Mouse (Mus musculus): ENCODE measurements around the gene Fat3. TPM values are rescaled to one million over a fixed set of nuclear protein-coding genes. Genes with fewer than 3 reads are reported as not detected.

Fat3 gene
- polyA plus RNA-seq, 1 experiment from 2014 or later: 0.20 TPM

DNA sequence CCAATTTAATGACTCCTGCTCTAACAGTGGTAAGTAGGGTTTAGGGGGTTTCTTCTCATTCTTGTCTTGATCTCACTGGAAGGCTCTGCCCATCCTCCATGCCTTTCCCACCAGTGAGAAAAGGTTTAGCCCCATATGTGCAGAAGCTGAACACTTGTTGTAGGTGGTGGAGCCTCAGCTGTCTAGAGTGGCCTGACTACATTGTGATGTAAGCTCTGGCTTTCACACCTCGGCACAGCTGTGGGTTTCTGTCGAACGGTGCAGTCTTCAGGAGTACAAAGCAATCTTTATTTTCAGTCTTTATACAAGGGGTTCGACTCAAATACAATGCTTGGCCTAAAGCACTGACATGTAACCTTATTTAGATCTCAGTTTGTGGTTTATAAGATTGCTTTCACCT lies 437.6 kb downstream of the Fat3 start:
- no peak for TF ChIP-seq CTCF (IDR thresholded peaks at IDR 0.05; ENCODE audit: low read depth)
- H3K4me2 ChIP-seq (replicated peaks; ENCODE audit: low read depth): no peak overlapping the region
- no peak overlapping the region for H3K9ac ChIP-seq (ENCODE audit: low read depth, low read length)
- H3K27ac ChIP-seq (ENCODE audit: low read depth, low read length): no peak overlapping the region
- no peak overlapping the region for H3K4me3 ChIP-seq (ENCODE audit: low read depth, low read length)
- no peak for ATAC-seq
- 86% methylated on average over 4 of the region's 4 CpGs for WGBS
- H3K4me1 ChIP-seq (replicated peaks; ENCODE audit: control insufficient read depth, insufficient read depth, low read length): no peaks in the 10 kb centered on the region
- no peaks in the 10 kb centered on the region for H3K9me3 ChIP-seq (ENCODE audit: control insufficient read depth)
- H3K36me3 ChIP-seq (ENCODE audit: control insufficient read depth, insufficient read depth): no peaks in the 10 kb centered on the region
- H3K27me3 ChIP-seq (replicated peaks; ENCODE audit: control insufficient read depth, insufficient read depth, low read length): no peaks in the 10 kb centered on the region

DNA sequence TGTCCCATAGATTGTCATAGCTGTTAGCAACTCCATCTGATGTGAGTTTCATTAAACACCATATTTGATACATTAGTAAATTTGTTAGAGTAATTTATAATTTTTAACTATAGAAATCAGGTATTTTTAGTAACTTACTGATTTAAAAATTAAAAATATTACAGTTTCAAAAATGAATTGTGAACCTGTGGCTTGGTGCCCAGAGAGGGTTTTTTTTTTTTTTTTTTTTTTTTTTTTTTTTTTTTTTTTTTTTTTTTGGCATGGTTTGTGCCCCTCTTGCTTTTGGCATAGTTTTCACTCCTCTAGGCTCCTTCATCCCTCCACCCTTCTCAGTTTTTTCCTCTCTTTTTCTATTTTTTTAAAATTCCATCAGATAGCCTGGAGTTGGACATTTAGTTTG lies 438.6 kb downstream of the Fat3 start:
- ATAC-seq: no peak
- H3K36me3 ChIP-seq (ENCODE audit: control insufficient read depth, insufficient read depth): no peaks in the 10 kb centered on the region
- no peak overlapping the region for H3K27ac ChIP-seq (ENCODE audit: low read depth, low read length)
- no peak overlapping the region for H3K4me3 ChIP-seq (ENCODE audit: low read depth, low read length)
- no peaks in the 10 kb centered on the region for H3K27me3 ChIP-seq (replicated peaks; ENCODE audit: control insufficient read depth, insufficient read depth, low read length)
- no peak for TF ChIP-seq CTCF (IDR thresholded peaks at IDR 0.05; ENCODE audit: low read depth)
- no peaks in the 10 kb centered on the region for H3K4me1 ChIP-seq (replicated peaks; ENCODE audit: control insufficient read depth, insufficient read depth, low read length)
- no peaks in the 10 kb centered on the region for H3K9me3 ChIP-seq (ENCODE audit: control insufficient read depth)
- no peak overlapping the region for H3K9ac ChIP-seq (ENCODE audit: low read depth, low read length)
- H3K4me2 ChIP-seq (replicated peaks; ENCODE audit: low read depth): no peak overlapping the region

- Histone ChIP-seq H3K4me1 (replicated peaks; ENCODE audit: control insufficient read depth, insufficient read depth, low read length) (no peaks in the 10 kb centered on the region), H3K4me3 (ENCODE audit: low read depth, low read length) (no peak overlapping the region), H3K9ac (ENCODE audit: low read depth, low read length) (no peak overlapping the region), H3K9me3 (ENCODE audit: control insufficient read depth) (no peaks in the 10 kb centered on the region), H3K27me3 (replicated peaks; ENCODE audit: control insufficient read depth, insufficient read depth, low read length) (no peaks in the 10 kb centered on the region), H3K4me2 (replicated peaks; ENCODE audit: low read depth) (no peak overlapping the region), H3K27ac (ENCODE audit: low read depth, low read length) (no peak overlapping the region), H3K36me3 (ENCODE audit: control insufficient read depth, insufficient read depth) (no peaks in the 10 kb centered on the region)
- no peak for TF ChIP-seq CTCF (IDR thresholded peaks at IDR 0.05; ENCODE audit: low read depth)
- WGBS: 53% methylated on average over 2 of the region's 2 CpGs
- peak; percentile 90 for ATAC-seq
These were observed 454.4 kb downstream of the Fat3 start for GRCm38 (mm10) chr9:16046686-16047085.

GRCm38 (mm10) chr9:16037375-16037774 lies 463.7 kb downstream of the Fat3 start:
- WGBS: 27% methylated on average over 3 of the region's 3 CpGs
- Histone ChIP-seq H3K27me3 (replicated peaks; ENCODE audit: control insufficient read depth, insufficient read depth, low read length) (no peaks in the 10 kb centered on the region), H3K4me2 (replicated peaks; ENCODE audit: low read depth) (no peak overlapping the region), H3K4me1 (replicated peaks; ENCODE audit: control insufficient read depth, insufficient read depth, low read length) (no peaks in the 10 kb centered on the region), H3K9ac (ENCODE audit: low read depth, low read length) (no peak overlapping the region), H3K36me3 (ENCODE audit: control insufficient read depth, insufficient read depth) (no peaks in the 10 kb centered on the region), H3K27ac (ENCODE audit: low read depth, low read length) (no peak overlapping the region), H3K9me3 (ENCODE audit: control insufficient read depth) (no peaks in the 10 kb centered on the region), H3K4me3 (ENCODE audit: low read depth, low read length) (no peak overlapping the region)
- ATAC-seq: peak; percentile 60
- TF ChIP-seq CTCF (IDR thresholded peaks at IDR 0.05; ENCODE audit: low read depth): no peak

DNA sequence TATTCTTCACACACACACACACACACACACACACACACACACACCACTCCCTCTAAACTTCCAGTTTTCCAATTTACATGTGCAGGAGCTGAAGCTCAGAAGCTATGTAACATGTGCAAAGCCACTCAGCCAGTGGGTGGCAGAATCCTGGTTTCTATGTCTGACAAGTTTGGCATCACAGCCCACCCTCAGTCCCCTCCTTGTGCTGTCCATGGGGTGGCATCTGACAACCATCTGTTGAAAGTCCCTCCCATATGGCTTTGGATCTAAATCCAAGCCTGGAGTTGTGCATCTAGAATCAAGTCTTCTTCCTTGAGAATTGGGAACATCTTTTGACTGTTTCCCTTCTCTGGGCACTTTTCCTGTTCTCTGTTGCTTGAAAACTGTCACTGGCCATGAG lies 464.7 kb downstream of the Fat3 start:
- TF ChIP-seq CTCF (IDR thresholded peaks at IDR 0.05; ENCODE audit: low read depth): no peak
- ATAC-seq: no peak

DNA sequence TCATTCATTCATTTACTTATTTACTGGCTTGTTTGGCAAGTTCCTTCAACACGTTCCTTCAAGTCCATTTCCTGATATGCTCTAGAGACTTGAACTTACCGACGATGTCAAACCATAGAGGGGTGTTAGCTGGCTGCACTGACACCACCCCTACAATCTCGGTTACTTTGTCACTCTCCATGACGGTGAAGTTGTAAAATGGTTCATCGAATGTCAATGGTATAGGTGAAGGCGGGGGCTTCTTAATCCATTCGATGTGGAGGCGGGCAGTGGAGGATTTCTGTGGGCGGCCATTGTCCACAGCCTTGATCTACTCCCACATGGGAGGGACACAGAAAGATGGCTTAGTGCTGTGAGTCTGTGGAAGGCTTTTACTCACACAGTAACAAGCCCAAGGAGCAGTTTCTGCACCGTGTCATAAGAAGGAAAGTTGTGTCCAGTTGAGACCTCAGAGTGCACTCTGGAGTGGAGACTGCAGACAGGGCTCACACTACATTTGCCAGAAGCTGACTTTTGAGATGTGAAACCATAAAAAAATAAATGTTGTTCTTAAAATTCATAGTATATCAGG lies 471.3 kb downstream of the Fat3 start:
- Histone ChIP-seq H3K27ac (ENCODE audit: low read depth, low read length) (no peak overlapping the region), H3K4me1 (replicated peaks; ENCODE audit: control insufficient read depth, insufficient read depth, low read length) (no peaks in the 10 kb centered on the region), H3K36me3 (ENCODE audit: control insufficient read depth, insufficient read depth) (no peaks in the 10 kb centered on the region), H3K27me3 (replicated peaks; ENCODE audit: control insufficient read depth, insufficient read depth, low read length) (no peaks in the 10 kb centered on the region), H3K9ac (ENCODE audit: low read depth, low read length) (no peak overlapping the region), H3K4me3 (ENCODE audit: low read depth, low read length) (no peak overlapping the region), H3K9me3 (ENCODE audit: control insufficient read depth) (no peaks in the 10 kb centered on the region), H3K4me2 (replicated peaks; ENCODE audit: low read depth) (no peak overlapping the region)
- no peak for ATAC-seq
- 88% methylated on average over 11 of the region's 11 CpGs for WGBS
- no peak for TF ChIP-seq CTCF (IDR thresholded peaks at IDR 0.05; ENCODE audit: low read depth)

More for the DNA sequence above, 464.7 kb downstream of the Fat3 start:
- no peak overlapping the region for H3K9ac ChIP-seq (ENCODE audit: low read depth, low read length)
- no peak overlapping the region for H3K4me2 ChIP-seq (replicated peaks; ENCODE audit: low read depth)
- H3K4me1 ChIP-seq (replicated peaks; ENCODE audit: control insufficient read depth, insufficient read depth, low read length): no peaks in the 10 kb centered on the region
- H3K27me3 ChIP-seq (replicated peaks; ENCODE audit: control insufficient read depth, insufficient read depth, low read length): no peaks in the 10 kb centered on the region
- H3K36me3 ChIP-seq (ENCODE audit: control insufficient read depth, insufficient read depth): no peaks in the 10 kb centered on the region
- H3K27ac ChIP-seq (ENCODE audit: low read depth, low read length): no peak overlapping the region
- no peaks in the 10 kb centered on the region for H3K9me3 ChIP-seq (ENCODE audit: control insufficient read depth)
- no peak overlapping the region for H3K4me3 ChIP-seq (ENCODE audit: low read depth, low read length)

- H3K27ac ChIP-seq (ENCODE audit: low read depth, low read length): no peak overlapping the region
- H3K36me3 ChIP-seq (ENCODE audit: control insufficient read depth, insufficient read depth): no peaks in the 10 kb centered on the region
- 84% methylated on average over 4 of the region's 4 CpGs for WGBS
- H3K4me2 ChIP-seq (replicated peaks; ENCODE audit: low read depth): no peak overlapping the region
- no peaks in the 10 kb centered on the region for H3K4me1 ChIP-seq (replicated peaks; ENCODE audit: control insufficient read depth, insufficient read depth, low read length)
- no peak for ATAC-seq
- H3K27me3 ChIP-seq (replicated peaks; ENCODE audit: control insufficient read depth, insufficient read depth, low read length): no peaks in the 10 kb centered on the region
- H3K9me3 ChIP-seq (ENCODE audit: control insufficient read depth): no peaks in the 10 kb centered on the region
- H3K9ac ChIP-seq (ENCODE audit: low read depth, low read length): no peak overlapping the region
- TF ChIP-seq CTCF (IDR thresholded peaks at IDR 0.05; ENCODE audit: low read depth): no peak
- no peak overlapping the region for H3K4me3 ChIP-seq (ENCODE audit: low read depth, low read length)
These were observed 472.0 kb downstream of the Fat3 start for GRCm38 (mm10) chr9:16029066-16029465.
